Mouse (Mus musculus) stomach, embryonic 16.5 days (tissue): Measurements from ENCODE around the gene Ypel3. TPM values are rescaled to one million over a fixed set of nuclear protein-coding genes. Genes with fewer than 3 reads are reported as not detected.

Experiments
- ATAC-seq: fragments of 200-750 bp; cut with Nextera tagmentation; 2 replicates; pipeline ENCODE4 v1.8.0; 2017; ENCODE audit warnings: moderate number of reproducible peaks, moderate TSS enrichment; ENCODE audit not compliant: insufficient read depth, low FRiP score
- H3K27ac ChIP-seq: fragments of 300-500 bp; sonication (generic); 2 replicates; pipeline ENCODE4 v1.5.1; 2014; ENCODE audit warnings: low read length
- H3K27me3 ChIP-seq: fragments of 300-500 bp; sonication (generic); 2 replicates; pipeline ENCODE4 v1.6.1; 2014; ENCODE audit warnings: low read length, control low read depth, mixed read lengths; ENCODE audit not compliant: control insufficient read depth, insufficient read depth
- H3K36me3 ChIP-seq: fragments of 300-500 bp; sonication (generic); 2 replicates; pipeline ENCODE4 v1.6.1; 2014; ENCODE audit warnings: low read length; ENCODE audit not compliant: control insufficient read depth, insufficient read depth
- H3K4me1 ChIP-seq: fragments of 300-500 bp; sonication (generic); 2 replicates; pipeline ENCODE4 v1.6.1; 2014; ENCODE audit warnings: low read length, control low read depth, mixed read lengths; ENCODE audit not compliant: control insufficient read depth, insufficient read depth
- H3K4me2 ChIP-seq: fragments of 300-500 bp; sonication (generic); 2 replicates; pipeline ENCODE4 v1.6.1; 2014; ENCODE audit warnings: low read depth, low read length, mixed read lengths
- H3K4me3 ChIP-seq: fragments of 300-500 bp; sonication (generic); replicated peaks from 2 replicates; pipeline ENCODE4 v1.5.1; 2014; ENCODE audit warnings: mild to moderate bottlenecking, low read length
- H3K9ac ChIP-seq: fragments of 300-500 bp; sonication (generic); 2 replicates; pipeline ENCODE4 v1.6.1; 2014; ENCODE audit warnings: low read length
- H3K9me3 ChIP-seq: fragments of 300-500 bp; sonication (generic); replicated peaks from 2 replicates; pipeline ENCODE4 v1.6.1; 2016; ENCODE audit warnings: low read length, control low read depth; ENCODE audit not compliant: control insufficient read depth
- WGBS: fragments of 180-500 bp; shearing (Covaris S2); extraction: QIAGEN DNeasy Blood & Tissue Kit; methylation state at CpG from one replicate; pipeline ENCODE4 v1.1.7; 2014; 5-methylcytosine and 5-hydroxymethylcytosine counted together
- polyA plus RNA-seq: library from polyadenylated mRNA; unstranded; fragments of >200 nt; fragmentation: Nextera tagmentation; extraction: Ambion mirVana; gene quantifications from 2 replicates; pipeline ENCODE4 v1.2.1, GENCODE M21; 2015

Gene Ypel3
- polyA plus RNA-seq, 1 experiment from 2014 or later, result 65.9 TPM

DNA sequence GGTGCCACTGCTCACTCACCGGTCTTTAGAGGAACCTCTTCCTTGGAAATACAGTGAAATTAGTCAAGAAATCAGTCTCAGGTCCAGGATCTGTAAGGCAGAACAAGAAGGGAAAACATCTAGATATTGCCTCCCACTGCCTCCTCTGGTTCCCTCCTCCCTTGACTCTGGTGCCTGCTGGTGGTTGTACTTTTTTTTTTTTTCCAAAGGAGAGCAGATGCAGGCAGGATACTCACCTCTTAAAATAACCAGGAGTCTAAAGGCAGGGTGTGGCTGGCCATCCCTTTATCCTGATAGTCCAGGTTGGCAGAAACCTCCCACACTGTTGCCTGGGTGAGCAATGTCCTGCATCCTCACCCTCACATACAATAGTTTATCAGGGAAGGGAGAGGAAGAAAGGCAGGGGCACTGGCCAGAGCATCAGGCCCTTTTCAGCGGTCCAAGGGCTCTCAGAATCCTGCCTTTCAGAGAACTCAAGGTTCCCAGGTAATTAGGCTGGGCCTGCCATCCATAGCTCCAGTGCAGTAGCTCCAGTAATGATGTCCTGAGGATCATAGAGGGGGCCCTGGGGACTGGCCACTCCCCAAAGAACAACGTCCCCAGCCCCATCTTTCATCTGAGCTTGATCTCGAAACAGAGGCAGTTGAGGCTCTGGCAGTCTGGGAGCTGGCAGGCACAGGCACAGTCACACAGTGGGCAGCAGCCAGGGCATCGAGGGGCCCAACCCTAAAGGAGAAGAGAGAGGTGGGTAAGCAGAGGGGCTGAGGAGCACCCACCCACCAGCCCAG lies 23.7 kb downstream of the Ypel3 start:
- Histone ChIP-seq H3K4me2 (peak overlapping the region; percentile 81), H3K4me3 (peak overlapping the region; percentile 73), H3K27me3 (no peaks in the 10 kb centered on the region), H3K36me3 (peaks cover 11% of the 10 kb centered on the region), H3K9ac (peak overlapping the region; percentile 83), H3K9me3 (no peaks in the 10 kb centered on the region), H3K4me1 (peaks cover 28% of the 10 kb centered on the region), H3K27ac (peak overlapping the region; percentile 100)
- 48% methylated on average over 5 of the region's 5 CpGs for WGBS
- ATAC-seq, result no peak

GRCm38 (mm10) chr7:126801057-126801422 lies 24.3 kb downstream of the Ypel3 start:
- Histone ChIP-seq H3K9me3 (no peaks in the 10 kb centered on the region), H3K4me2 (no peak overlapping the region), H3K36me3 (peaks cover 7% of the 10 kb centered on the region), H3K9ac (no peak overlapping the region), H3K4me1 (peaks cover 27% of the 10 kb centered on the region), H3K27ac (no peak overlapping the region; the same call in 1 of the 2 replicates), H3K4me3 (no peak overlapping the region), H3K27me3 (no peaks in the 10 kb centered on the region)
- no peak for ATAC-seq
- WGBS, result 92% methylated on average over 16 of the region's 16 CpGs

DNA sequence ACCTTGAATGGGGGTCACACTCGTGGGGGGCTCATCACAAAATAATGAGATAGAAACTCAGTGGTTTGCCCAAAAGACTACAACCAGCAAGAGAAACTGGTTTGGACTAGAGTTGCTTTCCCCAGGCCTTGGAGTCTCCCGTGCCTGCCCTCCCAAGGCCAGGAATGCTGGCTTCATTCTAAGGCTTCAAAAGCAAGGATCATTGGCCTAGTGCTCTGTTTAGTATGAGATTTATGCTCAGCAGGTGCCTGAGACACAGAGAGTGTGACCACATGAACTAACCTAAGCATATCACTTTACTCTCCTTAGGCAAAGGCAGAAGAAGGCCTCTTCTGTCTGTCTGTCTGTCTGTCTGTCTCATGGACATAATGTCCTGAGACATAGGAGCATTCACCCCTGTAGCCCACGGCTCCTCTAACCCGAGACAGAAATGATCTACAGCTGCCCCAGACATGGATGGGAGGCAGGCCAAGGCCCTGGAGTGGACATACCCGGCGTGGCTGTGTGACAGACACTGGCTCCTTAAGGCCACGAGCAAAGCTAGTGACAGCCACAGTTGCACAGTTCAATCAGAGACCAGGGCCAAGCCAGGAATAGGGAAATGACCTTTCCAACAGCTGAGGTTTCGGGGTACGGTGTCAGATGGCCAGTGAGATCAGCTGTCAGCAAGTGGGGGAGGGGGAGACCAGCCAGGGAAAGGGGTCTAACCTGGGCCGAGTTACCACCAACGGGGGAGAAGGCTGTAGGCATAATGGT lies 25.6 kb downstream of the Ypel3 start:
- Histone ChIP-seq H3K9ac (no peak overlapping the region), H3K36me3 (peaks cover 1% of the 10 kb centered on the region; the same call in 1 of the 2 replicates), H3K4me2 (no peak overlapping the region), H3K4me3 (no peak overlapping the region), H3K9me3 (no peaks in the 10 kb centered on the region), H3K4me1 (peaks cover 24% of the 10 kb centered on the region), H3K27ac (peak overlapping the region; percentile 57; the same call in 1 of the 2 replicates), H3K27me3 (no peaks in the 10 kb centered on the region)
- ATAC-seq, result no peak
- 77% methylated on average over 11 of the region's 11 CpGs for WGBS

DNA sequence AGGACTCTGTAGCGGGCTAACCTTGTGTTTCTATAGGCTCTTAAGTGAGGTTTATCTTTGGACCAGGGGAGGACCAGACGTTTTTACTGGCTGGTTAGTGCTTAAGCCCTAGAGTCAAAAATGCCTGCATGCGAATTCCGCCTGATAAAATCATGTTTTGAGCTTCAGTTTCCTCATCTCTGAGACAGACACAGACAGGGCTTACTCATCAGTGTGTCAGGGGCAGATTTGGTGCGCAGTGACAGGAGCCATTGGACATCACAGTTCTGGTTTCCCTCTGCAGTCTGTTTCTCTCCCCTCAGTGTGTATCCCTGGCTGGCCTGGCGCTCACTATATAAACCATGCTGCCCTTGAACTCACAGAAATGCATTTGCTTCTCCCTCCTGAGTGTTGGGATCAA lies 26.4 kb downstream of the Ypel3 start:
- Histone ChIP-seq H3K4me3 (no peak overlapping the region), H3K9ac (no peak overlapping the region), H3K4me2 (no peak overlapping the region), H3K27ac (peak overlapping the region; percentile 51; the same call in 1 of the 2 replicates), H3K9me3 (no peaks in the 10 kb centered on the region), H3K36me3 (no peaks in the 10 kb centered on the region), H3K27me3 (no peaks in the 10 kb centered on the region), H3K4me1 (peaks cover 27% of the 10 kb centered on the region)
- 59% methylated on average over 6 of the region's 6 CpGs for WGBS
- no peak for ATAC-seq

GRCm38 (mm10) chr7:126803751-126804150 lies 27.0 kb downstream of the Ypel3 start:
- no peaks in the 10 kb centered on the region for H3K9me3 ChIP-seq
- ATAC-seq, result no peak
- H3K27ac ChIP-seq, result peak overlapping the region; percentile 51; the same call in 1 of the 2 replicates
- peaks cover 28% of the 10 kb centered on the region for H3K4me1 ChIP-seq
- H3K4me2 ChIP-seq, result no peak overlapping the region
- no peaks in the 10 kb centered on the region for H3K36me3 ChIP-seq
- no peak overlapping the region for H3K9ac ChIP-seq
- no peak overlapping the region for H3K4me3 ChIP-seq
- H3K27me3 ChIP-seq, result no peaks in the 10 kb centered on the region

DNA sequence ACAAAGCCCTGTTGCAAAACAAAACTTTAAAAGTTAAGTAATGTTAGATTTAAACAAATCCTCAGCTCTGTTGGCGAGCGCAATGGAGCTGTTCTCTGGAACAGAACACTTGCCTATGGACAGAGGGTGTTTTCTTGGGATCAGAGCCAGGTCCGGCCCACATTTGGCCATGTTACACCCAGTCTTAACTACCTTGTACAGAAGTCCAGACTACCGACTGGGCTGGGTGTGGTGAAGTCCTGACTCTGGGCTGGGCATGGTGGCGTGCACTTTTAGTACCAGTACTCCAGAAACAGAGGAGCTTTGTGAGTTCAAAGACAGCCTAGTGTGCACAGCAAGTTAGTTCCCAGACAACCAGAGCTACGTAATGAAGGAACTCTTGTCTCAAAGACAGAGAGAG lies 30.2 kb downstream of the Ypel3 start:
- Histone ChIP-seq H3K27ac (peak overlapping the region; percentile 41; the same call in 1 of the 2 replicates), H3K36me3 (no peaks in the 10 kb centered on the region), H3K9ac (no peak overlapping the region), H3K9me3 (no peaks in the 10 kb centered on the region), H3K4me3 (no peak overlapping the region), H3K27me3 (no peaks in the 10 kb centered on the region), H3K4me2 (no peak overlapping the region), H3K4me1 (peaks cover 15% of the 10 kb centered on the region)
- ATAC-seq, result peak; percentile 25; the same call in 1 of the 2 replicates
- WGBS, result 61% methylated on average over 6 of the region's 6 CpGs

- Histone ChIP-seq H3K27ac (peak overlapping the region; percentile 41; the same call in 1 of the 2 replicates), H3K27me3 (no peaks in the 10 kb centered on the region), H3K9me3 (no peaks in the 10 kb centered on the region), H3K4me2 (peak overlapping the region; percentile 69; the same call in 1 of the 2 replicates), H3K9ac (peak overlapping the region; percentile 34), H3K4me1 (peaks cover 15% of the 10 kb centered on the region), H3K4me3 (0 out of 2 replicates have a peak overlapping the region, but pooled peaks have one; percentile 1), H3K36me3 (no peaks in the 10 kb centered on the region)
- 59% methylated on average over 4 of the region's 4 CpGs for WGBS
- ATAC-seq, result no peak
Measured at GRCm38 (mm10) chr7:126807405-126807804, 30.6 kb downstream of the Ypel3 start.

GRCm38 (mm10) chr7:126808703-126809455 lies 32.1 kb downstream of the Ypel3 start:
- Histone ChIP-seq H3K4me1 (peaks cover 12% of the 10 kb centered on the region), H3K9ac (peak overlapping the region; percentile 82), H3K27me3 (no peaks in the 10 kb centered on the region), H3K4me2 (peak overlapping the region; percentile 69), H3K36me3 (no peaks in the 10 kb centered on the region), H3K9me3 (no peaks in the 10 kb centered on the region), H3K4me3 (peak overlapping the region; percentile 55), H3K27ac (peak overlapping the region; percentile 83)
- ATAC-seq, result peak; percentile 93
- WGBS, result under 1% methylated on average over 43 of the region's 43 CpGs
